ENCODE assay signal across 21 mouse cellular contexts in the genomic region with DNA sequence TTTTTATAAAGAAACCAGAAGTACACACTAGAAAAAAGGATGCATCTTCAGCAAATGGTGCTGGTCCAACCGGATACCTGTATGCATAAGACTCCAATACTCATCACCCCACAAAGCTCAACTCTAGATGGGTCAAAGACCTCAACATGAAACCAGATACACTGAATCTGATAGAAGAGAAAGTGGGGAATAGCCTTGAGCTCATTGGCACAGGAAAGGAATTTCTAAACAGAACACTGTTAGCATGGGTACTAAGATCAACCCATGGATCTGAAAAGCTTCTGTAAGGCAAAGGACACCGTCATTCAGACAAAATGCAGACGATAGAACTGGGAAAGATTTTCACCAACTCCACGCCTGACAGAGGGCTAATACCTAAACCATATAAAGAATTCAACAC. TPM values are rescaled to one million over a fixed set of nuclear protein-coding genes. Genes with fewer than 3 reads are reported as not detected.
"Had no signal": no experiment of that assay in that cellular context is flagged by ENCODE, and none has a peak within 500 bp of the region (broad histone marks: within the 10 kb centered on the region; RNA-seq: fewer than 3 reads in every experiment).

No protein-coding gene starts in this region.

- H3K4me3 ChIP-seq: midbrain, embryonic 10.5 days; midbrain, embryonic 13.5 days; neural tube, embryonic 13.5 days had no signal

- H3K9ac ChIP-seq: liver, embryonic 14.5 days; lung, embryonic 14.5 days; midbrain, embryonic 13.5 days; neural tube, embryonic 13.5 days had no signal

- H3K4me2 ChIP-seq: lung, embryonic 14.5 days had no signal

- ATAC-seq: inflammation-experienced regulatory T-cells, adult 6 months; intestine, embryonic 16.5 days; lung, postnatal 0 days; midbrain, embryonic 13.5 days had no signal

- H3K27ac ChIP-seq: liver, embryonic 14.5 days; midbrain, embryonic 10.5 days; midbrain, embryonic 13.5 days; neural tube, embryonic 13.5 days had no signal

- H3K27me3 ChIP-seq: megakaryocyte, embryonic 14.5 days; neural tube, embryonic 13.5 days had no signal

- H3K9me3 ChIP-seq: megakaryocyte, embryonic 14.5 days; midbrain, embryonic 10.5 days; midbrain, embryonic 13.5 days; neural tube, embryonic 13.5 days had no signal

- H3K36me3 ChIP-seq: midbrain, embryonic 10.5 days; midbrain, embryonic 13.5 days; neural tube, embryonic 13.5 days had no signal

- DNase-seq: kidney, adult 18-20 months; kidney, adult 9 months; kidney, postnatal 14 days; kidney, postnatal 4 days; left cerebral cortex, postnatal 4 days; lung, embryonic 14.5 days; lung, postnatal 36 days; retina, postnatal 1 day; right cerebral cortex, postnatal 25 days; thymus, postnatal 25 days had no signal

RNA-seq across cellular contexts. Expression of gene Erich6, which starts 51.5 kb away (rescaled TPM):
- polyA plus RNA-seq: inflammation-experienced regulatory T-cells, adult 6 months; intestine, embryonic 16.5 days; kidney, embryonic 16.5 days; lung, embryonic 14.5 days; lung, postnatal 0 days; spleen, adult 2 months; thymus, postnatal 0 days had no signal
